Mouse (Mus musculus): ENCODE measurements around the gene AI597479. TPM values are rescaled to one million over a fixed set of nuclear protein-coding genes. Genes with fewer than 3 reads are reported as not detected.

The AI597479 gene
- total RNA-seq, 2 experiments from 2014 or later = 9.2 to 9.8 TPM

DNA sequence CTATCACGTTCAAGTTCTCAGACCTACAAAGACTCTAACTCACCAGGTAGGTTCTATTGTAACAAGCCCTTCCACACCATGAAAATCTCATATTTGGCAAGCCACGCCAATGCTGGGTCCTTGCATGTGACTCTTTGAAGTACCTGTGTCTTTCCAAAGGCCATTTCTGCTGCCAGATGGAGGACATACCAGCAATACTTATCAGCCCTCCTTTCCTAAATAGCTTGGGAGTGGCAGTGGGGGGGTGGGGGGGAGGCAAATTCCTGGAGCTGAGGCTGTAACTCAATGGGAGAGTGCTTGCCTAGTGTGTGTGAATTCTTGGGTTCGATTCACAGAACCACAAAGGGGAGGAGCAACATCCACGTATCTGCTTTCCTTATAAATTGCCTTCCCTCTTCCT lies 26.2 kb downstream of the AI597479 start:
- no peak for DNase-seq

- DNase-seq = no peak
Observed at GRCm38 (mm10) chr1:43127196-43127595, 28.7 kb downstream of the AI597479 start.

- DNase-seq = no peak
Observed at GRCm38 (mm10) chr1:43127820-43128610, 29.5 kb downstream of the AI597479 start.

- DNase-seq = no peak
Observed at GRCm38 (mm10) chr1:43130219-43130981, 31.9 kb downstream of the AI597479 start.

DNA sequence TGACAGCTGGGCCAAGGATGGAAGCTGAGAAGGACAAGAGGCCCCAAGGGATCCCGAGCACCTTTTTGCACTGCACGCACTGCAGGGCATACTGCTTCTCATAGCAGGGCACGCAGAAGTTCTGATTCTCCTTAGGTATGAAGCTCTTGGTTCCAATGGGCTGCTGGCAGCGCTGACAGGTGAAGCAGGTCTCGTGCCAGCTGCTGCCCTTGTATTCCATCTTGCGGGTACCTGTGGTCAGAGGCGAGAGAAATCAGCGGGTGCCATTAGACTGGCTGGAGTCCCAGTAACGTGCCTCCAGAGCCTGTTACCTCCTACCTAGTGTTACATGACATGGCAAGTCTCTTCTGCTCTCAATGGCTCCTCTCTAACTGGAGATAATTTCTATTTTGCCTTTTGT lies 33.1 kb downstream of the AI597479 start:
- no peak for DNase-seq

- DNase-seq = peak; percentile 2
Observed at GRCm38 (mm10) chr1:43136488-43137029, 38.0 kb downstream of the AI597479 start.

DNA sequence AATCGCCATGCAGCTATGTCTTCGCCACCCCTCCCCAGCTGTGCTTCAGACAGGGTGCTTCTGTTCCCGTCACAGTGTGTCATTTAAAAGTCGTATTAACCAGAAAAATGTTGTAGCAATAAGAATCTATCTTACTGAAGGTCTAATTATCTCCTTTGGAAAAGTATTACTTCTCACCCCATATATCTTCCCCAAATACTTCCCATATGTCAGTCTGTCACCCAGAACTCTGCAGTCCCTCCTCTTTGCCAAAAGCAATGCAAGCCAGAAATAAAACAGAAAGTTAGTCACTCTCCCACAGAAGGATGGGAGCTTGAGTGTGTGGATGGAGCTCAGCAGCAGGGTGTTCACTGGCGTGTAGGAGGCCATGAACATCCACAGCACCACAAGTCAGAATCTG lies 38.8 kb downstream of the AI597479 start:
- no peak for DNase-seq

DNA sequence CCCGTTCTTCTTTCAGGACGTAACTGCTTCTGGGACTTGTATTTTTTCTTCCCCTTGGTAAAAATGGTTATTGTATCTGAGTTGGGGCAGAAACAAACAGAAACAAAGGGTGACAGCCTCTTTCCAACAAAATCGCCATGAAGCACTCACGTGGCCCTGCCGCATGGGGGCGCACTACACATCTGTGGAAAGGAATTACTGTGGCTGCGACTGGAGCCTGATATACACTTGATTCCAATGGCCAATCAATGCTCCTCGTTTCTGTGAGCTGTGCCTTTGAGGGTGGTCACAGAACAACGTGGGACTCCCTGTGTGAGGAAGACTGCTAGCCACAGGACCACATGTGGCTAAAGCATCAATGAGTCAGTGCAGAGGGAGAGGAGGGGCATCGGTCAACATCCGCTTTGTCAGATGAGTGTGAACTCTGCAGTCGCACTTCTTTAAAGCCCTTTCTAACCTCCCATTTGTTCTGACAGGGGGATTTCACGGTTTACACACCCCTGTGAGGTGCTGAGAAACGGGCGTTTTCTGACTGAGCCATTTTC lies 39.8 kb downstream of the AI597479 start:
- no peak for DNase-seq

DNA sequence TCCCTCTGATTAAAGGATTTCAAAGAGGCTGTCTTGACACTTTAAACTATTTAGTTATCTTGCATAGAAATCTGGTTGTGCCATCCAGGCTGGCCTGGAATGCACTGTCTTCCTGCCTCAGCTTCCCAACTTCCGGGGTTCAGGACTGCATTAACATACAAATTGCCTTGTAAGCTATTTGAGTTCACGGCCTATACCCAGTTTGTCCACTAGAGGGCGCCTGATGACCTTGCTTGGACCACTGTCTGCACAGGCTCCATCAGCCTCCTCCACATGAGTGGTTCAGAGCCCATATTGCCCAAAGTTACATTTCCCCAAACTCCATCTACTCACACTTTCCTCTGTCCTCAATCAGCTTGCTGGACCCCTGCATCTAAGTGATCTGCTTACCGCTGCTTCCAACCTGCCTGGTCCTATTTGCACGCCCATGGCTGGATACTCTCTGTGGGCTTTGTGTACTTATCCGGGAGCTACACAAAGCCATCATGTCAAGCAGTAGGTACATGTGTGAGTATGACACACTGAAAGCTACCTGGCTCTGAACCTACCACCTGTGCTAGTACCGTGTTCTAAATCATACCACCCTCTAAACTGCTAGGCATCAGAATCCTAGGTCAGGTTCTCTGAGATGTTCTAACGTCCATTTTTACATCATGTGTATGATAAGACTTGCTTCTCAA lies 41.2 kb downstream of the AI597479 start:
- DNase-seq = peak; percentile 93

GRCm38 (mm10) chr1:43141555-43141961 lies 43.0 kb downstream of the AI597479 start:
- DNase-seq = peak; percentile 65

DNA sequence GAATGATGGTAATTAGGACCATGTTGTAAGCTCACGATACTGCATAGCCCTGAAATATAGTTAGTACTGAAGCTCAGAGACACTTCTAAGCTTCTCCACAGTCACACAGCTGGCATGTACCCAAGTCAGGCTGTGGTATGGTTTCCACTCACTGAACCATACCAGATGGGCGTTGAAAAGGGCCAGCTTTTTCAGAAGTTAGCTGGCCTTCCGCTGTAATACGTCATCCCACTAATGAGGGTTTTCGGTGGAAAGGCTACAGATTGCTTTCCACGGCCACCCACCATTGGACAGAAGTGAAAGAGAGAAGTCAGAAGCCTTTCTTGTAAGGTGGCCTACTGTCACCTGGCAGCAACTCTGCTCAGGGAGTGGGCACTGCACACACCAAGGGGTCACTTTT lies 44.3 kb downstream of the AI597479 start:
- no peak for DNase-seq

DNA sequence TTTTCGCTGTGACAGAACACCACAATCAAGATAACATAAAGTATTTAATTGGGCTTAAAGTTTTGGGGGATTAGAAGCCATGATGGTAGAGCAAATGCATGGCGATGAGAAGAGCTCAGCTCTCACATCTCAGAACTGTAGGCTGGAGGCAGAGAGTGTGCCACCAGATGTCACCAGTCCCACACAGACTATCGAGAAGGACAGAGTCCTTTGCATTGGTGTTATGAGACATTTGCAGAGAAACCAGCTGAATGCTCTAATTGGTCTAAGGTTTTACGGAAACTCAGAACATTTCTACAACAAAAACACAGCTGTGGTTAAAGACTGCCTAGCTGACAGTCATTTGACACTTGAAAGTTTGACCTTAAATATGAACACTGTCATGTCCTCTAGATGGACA lies 44.8 kb downstream of the AI597479 start:
- no peak for DNase-seq

GRCm38 (mm10) chr1:43143791-43144190 lies 45.3 kb downstream of the AI597479 start:
- no peak for DNase-seq

GRCm38 (mm10) chr1:43144338-43144906 lies 45.9 kb downstream of the AI597479 start:
- no peak for DNase-seq

DNA sequence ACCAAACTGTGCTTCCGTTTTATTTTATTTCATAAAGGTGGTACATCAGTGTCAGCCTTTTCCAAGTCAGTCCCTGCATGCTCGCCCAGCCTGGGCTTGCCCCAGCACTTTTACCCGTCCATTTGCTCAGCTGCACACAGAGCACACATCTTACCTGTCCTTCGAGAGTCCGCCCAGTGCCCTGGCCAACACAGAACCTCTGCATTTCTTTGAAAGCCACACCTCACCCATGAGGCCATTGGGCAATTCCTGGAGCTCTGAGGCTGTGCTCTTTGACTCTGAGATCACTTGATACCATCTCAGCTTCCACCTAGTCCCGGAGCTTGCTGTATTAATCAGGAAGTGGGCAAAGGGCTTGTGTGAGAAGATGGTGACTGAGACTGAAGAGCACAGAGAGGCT lies 46.9 kb downstream of the AI597479 start:
- no peak for DNase-seq

GRCm38 (mm10) chr1:43147474-43147873 lies 49.0 kb downstream of the AI597479 start:
- no peak for DNase-seq

GRCm38 (mm10) chr1:43150225-43150624 lies 51.7 kb downstream of the AI597479 start:
- DNase-seq = no peak

- DNase-seq = no peak
Observed at GRCm38 (mm10) chr1:43152626-43153025, 54.1 kb downstream of the AI597479 start.

- DNase-seq = no peak
Observed at GRCm38 (mm10) chr1:43153538-43153937, 55.0 kb downstream of the AI597479 start.

- DNase-seq = no peak
Observed at GRCm38 (mm10) chr1:43154491-43154890, 56.0 kb downstream of the AI597479 start.

DNA sequence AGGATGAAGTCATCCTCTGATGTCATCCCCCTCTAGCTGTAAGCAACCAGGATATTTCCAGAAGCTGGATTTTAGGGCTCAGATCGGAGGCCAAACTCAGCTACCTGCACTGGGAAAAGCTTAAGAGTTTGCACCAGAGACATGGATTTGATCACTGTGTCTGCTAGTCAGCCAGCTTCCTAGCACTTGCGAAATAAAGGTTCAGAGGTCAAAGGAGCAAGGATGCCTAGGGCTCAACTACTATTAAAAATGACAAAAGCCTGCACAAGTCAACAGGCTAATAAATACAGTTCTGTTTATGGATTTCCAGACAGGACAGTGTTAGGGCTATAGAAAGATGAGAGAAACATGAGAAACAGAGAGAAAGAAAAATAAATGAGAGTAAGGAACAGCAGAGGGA lies 59.4 kb downstream of the AI597479 start:
- no peak for DNase-seq

GRCm38 (mm10) chr1:43159429-43159828 lies 60.9 kb downstream of the AI597479 start:
- DNase-seq = peak; percentile 29

Measured in heart, postnatal 4 days (tissue).